Comparison of ENCODE assay signal across 8 mouse cellular contexts in the genomic region with DNA sequence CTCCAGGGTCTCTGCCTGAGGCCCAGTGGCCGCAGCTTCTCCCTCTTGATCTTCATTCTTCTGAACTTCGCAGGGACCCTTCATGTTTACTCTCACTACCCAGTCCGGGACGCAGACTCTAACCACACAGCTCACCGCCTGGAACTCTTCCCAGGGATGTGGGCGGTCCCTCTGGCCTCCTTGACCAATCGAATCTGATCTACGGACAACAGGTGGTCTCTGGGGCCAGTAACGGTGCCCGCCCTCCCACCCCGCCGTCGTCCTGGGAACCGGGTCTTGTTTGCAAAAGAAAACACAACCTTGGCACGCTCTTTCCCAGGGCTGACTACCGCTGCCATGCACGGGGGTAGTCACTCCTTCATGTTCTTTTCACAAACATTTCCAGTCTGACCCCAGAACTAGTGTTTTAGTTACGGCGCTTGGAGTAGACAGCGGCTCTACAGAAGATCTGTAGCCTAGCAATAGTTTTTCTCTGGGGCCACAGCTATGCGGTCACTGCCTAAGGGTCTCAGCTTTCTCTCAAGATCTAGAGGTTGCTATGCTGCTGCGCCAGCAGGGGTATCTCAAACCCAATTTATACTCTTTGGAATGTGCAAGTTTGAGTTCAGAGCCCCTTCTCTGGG. TPM values are rescaled to one million over a fixed set of nuclear protein-coding genes. Genes with fewer than 3 reads are reported as not detected.
DNase-seq lines count a peak whose midpoint lies in the region; ATAC-seq lines count a peak whose summit lies in the region.

A gene (minus strand): TSS at position 120 of the 623 bp plus-strand sequence.

- H3K9ac ChIP-seq in forebrain, embryonic 14.5 days (ENCODE audit: low read length): peak within 1 kb of the TSS; percentile 29; the same call in 1 of the 2 replicates
- no peak within 1 kb of the TSS; the same call in 1 of the 2 replicates for H3K9ac ChIP-seq in midbrain, embryonic 12.5 days (replicated peaks)

- 0 out of 2 replicates have a peak within 1 kb of the TSS, but pooled peaks have one; percentile 10 for H3K4me3 ChIP-seq in forebrain, embryonic 14.5 days (ENCODE audit: low read depth, low read length)
- peak within 1 kb of the TSS; percentile 43 for H3K4me3 ChIP-seq in limb, embryonic 10.5 days
- peak within 1 kb of the TSS; percentile 22 for H3K4me3 ChIP-seq in midbrain, embryonic 12.5 days

- intact Hi-C loops in heart, postnatal 36 days (cut with DNase I): no loop called here

- under 1% methylated on average over 22 of the region's 22 CpGs for WGBS in forebrain, embryonic 14.5 days
- WGBS in limb, embryonic 10.5 days: 1% methylated on average over 22 of the region's 22 CpGs
- WGBS in midbrain, embryonic 12.5 days: 1% methylated on average over 22 of the region's 22 CpGs

- H3K36me3 ChIP-seq in forebrain, embryonic 14.5 days (ENCODE audit: control insufficient read depth, insufficient read depth, low read length): no peaks in the 10 kb centered on the region
- no peaks in the 10 kb centered on the region for H3K36me3 ChIP-seq in limb, embryonic 10.5 days
- no peaks in the 10 kb centered on the region for H3K36me3 ChIP-seq in midbrain, embryonic 12.5 days

- peaks cover 12% of the 10 kb centered on the region; the same call in 1 of the 2 replicates for H3K4me1 ChIP-seq in forebrain, embryonic 14.5 days (ENCODE audit: control insufficient read depth, insufficient read depth, low read length)
- H3K4me1 ChIP-seq in limb, embryonic 10.5 days: peaks cover 40% of the 10 kb centered on the region
- peaks cover 40% of the 10 kb centered on the region for H3K4me1 ChIP-seq in midbrain, embryonic 12.5 days

- DNase-seq in right cerebral cortex, postnatal 14 days: peak; percentile 50
- DNase-seq in right cerebral cortex, adult 2 months (ENCODE audit: low spot score in 2 of 2): no peak
- peak; percentile 79 for DNase-seq in forebrain, embryonic 14.5 days (ENCODE audit: low spot score)
- DNase-seq in heart, postnatal 36 days: peak; percentile 54 to 63
- DNase-seq in limb, embryonic 10.5 days (ENCODE audit: low spot score): peak; percentile 81
- DNase-seq in yolk sac, embryonic 10.5 days (ENCODE audit: low spot score): peak; percentile 88
- DNase-seq in natural killer cell, adult 2 months (ENCODE audit: low spot score in 2 of 2): no peak

- H3K27ac ChIP-seq in forebrain, embryonic 14.5 days (ENCODE audit: low read depth, low read length): peak within 1 kb of the TSS; percentile 21; the same call in 1 of the 2 replicates
- H3K27ac ChIP-seq in limb, embryonic 10.5 days: peak within 1 kb of the TSS; percentile 64; the same call in 1 of the 2 replicates
- H3K27ac ChIP-seq in midbrain, embryonic 12.5 days (replicated peaks): peak within 1 kb of the TSS; percentile 31

- H3K9me3 ChIP-seq in forebrain, embryonic 14.5 days (replicated peaks; ENCODE audit: control insufficient read depth, low read length): no peaks in the 10 kb centered on the region
- H3K9me3 ChIP-seq in limb, embryonic 10.5 days (replicated peaks): no peaks in the 10 kb centered on the region
- H3K9me3 ChIP-seq in midbrain, embryonic 12.5 days: no peaks in the 10 kb centered on the region

- peak; percentile 78 for ATAC-seq in forebrain, embryonic 14.5 days
- ATAC-seq in midbrain, embryonic 12.5 days (ENCODE audit: low FRiP score, low read depth): peak; percentile 66

- peak within 1 kb of the TSS; percentile 47 for H3K4me2 ChIP-seq in forebrain, embryonic 14.5 days (ENCODE audit: low read length)
- peak within 1 kb of the TSS; percentile 47 for H3K4me2 ChIP-seq in midbrain, embryonic 12.5 days (replicated peaks)

- H3K27me3 ChIP-seq in forebrain, embryonic 14.5 days (replicated peaks; ENCODE audit: control insufficient read depth, insufficient read depth, low read length): peaks cover 10% of the 10 kb centered on the region; the same call in 1 of the 2 replicates
- peaks cover 67% of the 10 kb centered on the region for H3K27me3 ChIP-seq in limb, embryonic 10.5 days (ENCODE audit: low read depth, poor library complexity, severe bottlenecking)
- H3K27me3 ChIP-seq in midbrain, embryonic 12.5 days: peaks cover 50% of the 10 kb centered on the region

RNA-seq across cellular contexts. Expression of the gene that starts here (rescaled TPM):
- polyA plus RNA-seq in forebrain, embryonic 14.5 days (2014; fragmentation: Nextera tagmentation; extraction: Ambion mirVana): 0.62 and 1.1 TPM in 2 replicates
- under 1 TPM in 1 of 2 experiments, not detected in 1; 0.19 TPM for total RNA-seq in heart, postnatal 36 days (2021)
- polyA plus RNA-seq in limb, embryonic 10.5 days (2016; fragmentation: Nextera tagmentation; extraction: Ambion mirVana): not detected in 2 replicates
- 0.27 and 0.40 TPM in 2 replicates for polyA plus RNA-seq in midbrain, embryonic 12.5 days (2016; fragmentation: Nextera tagmentation; extraction: Ambion mirVana)

Comparison
In these comparisons a context has a peak if more than half of its experiments do, and no peak if none do; other contexts are left out.
1. DNase-seq: peak in right cerebral cortex, postnatal 14 days (single experiment), forebrain, embryonic 14.5 days (single experiment) and yolk sac, embryonic 10.5 days (single experiment); none in right cerebral cortex, adult 2 months (0 of 2) and natural killer cell, adult 2 months (0 of 2).
2. Peak in DNase-seq in heart, postnatal 36 days; RNA of the gene not detected or under 1 TPM.
3. Peak in DNase-seq, H3K4me3 ChIP-seq and H3K27ac ChIP-seq in limb, embryonic 10.5 days; RNA of the gene not detected or under 1 TPM.
4. Peak in ATAC-seq, H3K4me3 ChIP-seq, H3K27ac ChIP-seq and H3K4me2 ChIP-seq in midbrain, embryonic 12.5 days; RNA of the gene not detected or under 1 TPM.
5. Peak in every context shown above with its lines, with median percentiles within 50 percentile points of each other: H3K27ac ChIP-seq and H3K4me3 ChIP-seq.